Comparison of ENCODE assay signal across 16 mouse cellular contexts in genomic region chr3:84810803-84811202, GRCm38 (mm10).
"Had no signal": no experiment of that assay in that cellular context is flagged by ENCODE, and none has a peak within 500 bp of the region (broad histone marks: within the 10 kb centered on the region; RNA-seq: fewer than 3 reads in every experiment).

No protein-coding gene starts in this region.

- DNase-seq: retina, postnatal 1 day; right cerebral cortex, adult 18-20 months; right cerebral cortex, postnatal 14 days; right cerebral cortex, postnatal 25 days; right cerebral cortex, postnatal 4 days; spleen, adult 18-20 months; thymus, adult 18-20 months; thymus, adult 2 months; thymus, postnatal 14 days; thymus, postnatal 36 days; thymus, postnatal 4 days had no signal

- H3K27me3 ChIP-seq: neural tube, embryonic 12.5 days; neural tube, embryonic 13.5 days; neural tube, embryonic 15.5 days; stomach, embryonic 15.5 days had no signal

- H3K4me3 ChIP-seq: neural tube, embryonic 12.5 days; neural tube, embryonic 13.5 days; neural tube, embryonic 15.5 days; stomach, embryonic 15.5 days had no signal

- H3K9me3 ChIP-seq: neural tube, embryonic 12.5 days; neural tube, embryonic 13.5 days; neural tube, embryonic 15.5 days; stomach, embryonic 15.5 days had no signal

- H3K36me3 ChIP-seq: neural tube, embryonic 12.5 days; neural tube, embryonic 13.5 days; neural tube, embryonic 15.5 days; stomach, embryonic 15.5 days had no signal

- H3K9ac ChIP-seq: neural tube, embryonic 12.5 days; neural tube, embryonic 13.5 days; neural tube, embryonic 15.5 days; stomach, embryonic 15.5 days had no signal

- H3K27ac ChIP-seq: neural tube, embryonic 12.5 days; neural tube, embryonic 13.5 days; neural tube, embryonic 15.5 days; stomach, embryonic 15.5 days; stomach, postnatal 0 days had no signal

- H3K4me2 ChIP-seq: neural tube, embryonic 12.5 days; neural tube, embryonic 13.5 days; neural tube, embryonic 15.5 days; stomach, embryonic 15.5 days had no signal
